Mouse (Mus musculus) forebrain, embryonic 16.5 days (tissue): ENCODE results near the gene Cdk20. TPM values are rescaled to one million over a fixed set of nuclear protein-coding genes. Genes with fewer than 3 reads are reported as not detected.

ENCODE experiments used
- ATAC-seq: fragments of 200-750 bp; cut with Nextera tagmentation; 2 replicates; pipeline ENCODE4 v1.8.0; 2017; ENCODE audit warnings: mild to moderate bottlenecking, moderate library complexity
- H3K27ac ChIP-seq: fragments of 300-500 bp; sonication (generic); 2 replicates; pipeline ENCODE4 v1.5.1; 2014; ENCODE audit warnings: low read length, control low read depth
- H3K27me3 ChIP-seq: fragments of 300-500 bp; sonication (generic); replicated peaks from 2 replicates; pipeline ENCODE4 v1.6.1; 2014; ENCODE audit warnings: low read length; ENCODE audit not compliant: control insufficient read depth, insufficient read depth
- H3K36me3 ChIP-seq: fragments of 300-500 bp; sonication (generic); 2 replicates; pipeline ENCODE4 v1.6.1; 2014; ENCODE audit not compliant: control insufficient read depth, insufficient read depth
- H3K4me1 ChIP-seq: fragments of 300-500 bp; sonication (generic); replicated peaks from 2 replicates; pipeline ENCODE4 v1.6.1; 2014; ENCODE audit warnings: low read length; ENCODE audit not compliant: control insufficient read depth, insufficient read depth
- H3K4me2 ChIP-seq: fragments of 300-500 bp; sonication (generic); 2 replicates; pipeline ENCODE4 v1.6.1; 2014; ENCODE audit warnings: mild to moderate bottlenecking, low read length, control low read depth
- H3K4me3 ChIP-seq: fragments of 300-500 bp; sonication (generic); replicated peaks from 2 replicates; pipeline ENCODE4 v1.5.1; 2014; ENCODE audit warnings: mild to moderate bottlenecking, low read length, control low read depth
- H3K9ac ChIP-seq: fragments of 300-500 bp; sonication (generic); replicated peaks from 2 replicates; pipeline ENCODE4 v1.6.1; 2014; ENCODE audit warnings: low read depth, low read length, control low read depth
- H3K9me3 ChIP-seq: fragments of 300-500 bp; sonication (generic); 2 replicates; pipeline ENCODE4 v1.6.1; 2016; ENCODE audit warnings: low read length; ENCODE audit not compliant: control insufficient read depth
- whole genome bisulfite sequencing: fragments of 180-500 bp; shearing (Covaris S2); extraction: QIAGEN DNeasy Blood & Tissue Kit; methylation state at CpG from one replicate; pipeline ENCODE4 v1.1.7; 2014; 5-methylcytosine and 5-hydroxymethylcytosine counted together
- polyA plus RNA-seq: library from polyadenylated mRNA; unstranded; fragments of >200 nt; fragmentation: Nextera tagmentation; extraction: Ambion mirVana; gene quantifications from 2 replicates; pipeline ENCODE4 v1.2.1, GENCODE M21; 2015

Cdk20 gene
- 32.6 and 33.1 TPM in 2 replicates for polyA plus RNA-seq

GRCm38 (mm10) chr13:64432017-64432995, at the start of gene Cdk20:
Gene Cdk20 (plus strand): TSS chr13:64432314.
- H3K9ac ChIP-seq: peak within 1 kb of the TSS; percentile 82
- H3K4me2 ChIP-seq: peak within 1 kb of the TSS; percentile 86
- under 1% methylated on average over 57 of the region's 57 CpGs for WGBS
- H3K36me3 ChIP-seq: no peaks in the 10 kb centered on the region
- H3K4me1 ChIP-seq: peaks cover 7% of the 10 kb centered on the region
- no peaks in the 10 kb centered on the region for H3K27me3 ChIP-seq
- peak; percentile 99 for ATAC-seq
- H3K4me3 ChIP-seq: peak within 1 kb of the TSS; percentile 83
- H3K27ac ChIP-seq: peak within 1 kb of the TSS; percentile 94
- H3K9me3 ChIP-seq: no peaks in the 10 kb centered on the region

GRCm38 (mm10) chr13:64384937-64385336, 47.2 kb upstream of the Cdk20 start:
- H3K27ac ChIP-seq: no peak overlapping the region
- H3K4me1 ChIP-seq: no peaks in the 10 kb centered on the region
- no peaks in the 10 kb centered on the region for H3K9me3 ChIP-seq
- no peak for ATAC-seq
- 89% methylated on average over 3 of the region's 3 CpGs for WGBS
- H3K4me2 ChIP-seq: no peak overlapping the region
- H3K36me3 ChIP-seq: no peaks in the 10 kb centered on the region
- H3K4me3 ChIP-seq: no peak overlapping the region
- H3K27me3 ChIP-seq: no peaks in the 10 kb centered on the region
- no peak overlapping the region for H3K9ac ChIP-seq

- no peaks in the 10 kb centered on the region for H3K27me3 ChIP-seq
- WGBS: 47% methylated on average over 2 of the region's 2 CpGs
- H3K36me3 ChIP-seq: no peaks in the 10 kb centered on the region
- no peaks in the 10 kb centered on the region for H3K9me3 ChIP-seq
- H3K4me2 ChIP-seq: no peak overlapping the region
- no peak overlapping the region for H3K27ac ChIP-seq
- no peaks in the 10 kb centered on the region for H3K4me1 ChIP-seq
- no peak for ATAC-seq
- H3K4me3 ChIP-seq: no peak overlapping the region
- no peak overlapping the region for H3K9ac ChIP-seq
Observed at GRCm38 (mm10) chr13:64386048-64386447, 46.1 kb upstream of the Cdk20 start.

- Histone ChIP-seq H3K27ac (no peak overlapping the region), H3K4me3 (no peak overlapping the region), H3K9ac (no peak overlapping the region), H3K27me3 (no peaks in the 10 kb centered on the region), H3K9me3 (no peaks in the 10 kb centered on the region), H3K4me1 (no peaks in the 10 kb centered on the region), H3K36me3 (no peaks in the 10 kb centered on the region), H3K4me2 (no peak overlapping the region)
- WGBS: 85% methylated on average over 4 of the region's 4 CpGs
- ATAC-seq: no peak
Observed at GRCm38 (mm10) chr13:64388415-64388814, 43.7 kb upstream of the Cdk20 start.

- no peak overlapping the region for H3K4me2 ChIP-seq
- no peak overlapping the region for H3K27ac ChIP-seq
- 69% methylated on average over 8 of the region's 8 CpGs for WGBS
- no peak overlapping the region for H3K4me3 ChIP-seq
- H3K27me3 ChIP-seq: no peaks in the 10 kb centered on the region
- H3K4me1 ChIP-seq: no peaks in the 10 kb centered on the region; the same call in 1 of the 2 replicates
- no peaks in the 10 kb centered on the region for H3K36me3 ChIP-seq
- H3K9me3 ChIP-seq: no peaks in the 10 kb centered on the region
- no peak for ATAC-seq
- H3K9ac ChIP-seq: no peak overlapping the region
Observed at GRCm38 (mm10) chr13:64396979-64397378, 35.1 kb upstream of the Cdk20 start.

GRCm38 (mm10) chr13:64398065-64398464, 34.0 kb upstream of the Cdk20 start:
- Histone ChIP-seq H3K27ac (no peak overlapping the region), H3K9me3 (no peaks in the 10 kb centered on the region), H3K4me3 (no peak overlapping the region), H3K9ac (no peak overlapping the region), H3K27me3 (no peaks in the 10 kb centered on the region), H3K4me2 (no peak overlapping the region), H3K4me1 (no peaks in the 10 kb centered on the region; the same call in 1 of the 2 replicates), H3K36me3 (no peaks in the 10 kb centered on the region)
- WGBS: 91% methylated on average over 1 of the region's 1 CpGs
- no peak for ATAC-seq

GRCm38 (mm10) chr13:64399906-64400305, 32.2 kb upstream of the Cdk20 start:
- Histone ChIP-seq H3K4me2 (no peak overlapping the region), H3K27ac (no peak overlapping the region), H3K27me3 (no peaks in the 10 kb centered on the region), H3K4me1 (no peaks in the 10 kb centered on the region; the same call in 1 of the 2 replicates), H3K9me3 (no peaks in the 10 kb centered on the region), H3K9ac (no peak overlapping the region), H3K36me3 (no peaks in the 10 kb centered on the region), H3K4me3 (no peak overlapping the region)
- no peak for ATAC-seq
- 86% methylated on average over 3 of the region's 3 CpGs for WGBS

GRCm38 (mm10) chr13:64400801-64401361, 31.2 kb upstream of the Cdk20 start:
- H3K36me3 ChIP-seq: no peaks in the 10 kb centered on the region
- ATAC-seq: peak; percentile 61; the same call in 1 of the 2 replicates
- no peaks in the 10 kb centered on the region; the same call in 1 of the 2 replicates for H3K4me1 ChIP-seq
- H3K27me3 ChIP-seq: no peaks in the 10 kb centered on the region
- no peak overlapping the region for H3K4me2 ChIP-seq
- 41% methylated on average over 7 of the region's 7 CpGs for WGBS
- H3K9me3 ChIP-seq: no peaks in the 10 kb centered on the region
- H3K9ac ChIP-seq: no peak overlapping the region
- no peak overlapping the region for H3K27ac ChIP-seq
- no peak overlapping the region for H3K4me3 ChIP-seq

GRCm38 (mm10) chr13:64402006-64402405, 30.1 kb upstream of the Cdk20 start:
- 75% methylated on average over 3 of the region's 3 CpGs for WGBS
- no peak for ATAC-seq
- Histone ChIP-seq H3K4me2 (no peak overlapping the region), H3K9me3 (no peaks in the 10 kb centered on the region), H3K36me3 (no peaks in the 10 kb centered on the region), H3K27me3 (no peaks in the 10 kb centered on the region), H3K27ac (no peak overlapping the region), H3K4me3 (no peak overlapping the region), H3K4me1 (no peaks in the 10 kb centered on the region; the same call in 1 of the 2 replicates), H3K9ac (no peak overlapping the region)
